ENCODE assay signal across 8 mouse cellular contexts in genomic region chr4:137993821-137994561, GRCm38 (mm10). TPM values are rescaled to one million over a fixed set of nuclear protein-coding genes. Genes with fewer than 3 reads are reported as not detected.
DNase-seq lines count a peak whose midpoint lies in the region; ATAC-seq and TF ChIP-seq lines count a peak whose summit lies in the region.

No protein-coding gene starts in this region.

- H3K9me3 ChIP-seq in liver, postnatal 0 days (ENCODE audit: low read length), result no peaks in the 10 kb centered on the region
- H3K9me3 ChIP-seq in neural tube, embryonic 11.5 days (ENCODE audit: control insufficient read depth, low read length), result no peaks in the 10 kb centered on the region

- H3K27ac ChIP-seq in liver, postnatal 0 days (ENCODE audit: low read depth), result peak overlapping the region; percentile 90
- H3K27ac ChIP-seq in neural tube, embryonic 11.5 days (ENCODE audit: low read depth, low read length), result peak overlapping the region; percentile 93
- peak overlapping the region; percentile 49 for H3K27ac ChIP-seq in thymus, adult 2 months (ENCODE audit: control insufficient read depth, insufficient read depth, low read length)

- no peak for TF ChIP-seq EP300 in liver, postnatal 0 days (IDR thresholded peaks at IDR 0.05; ENCODE audit: low read depth)

- H3K36me3 ChIP-seq in liver, postnatal 0 days (replicated peaks; ENCODE audit: insufficient read depth, low read length), result peaks cover 19% of the 10 kb centered on the region
- H3K36me3 ChIP-seq in neural tube, embryonic 11.5 days (ENCODE audit: control insufficient read depth, insufficient read depth, low read length), result peaks cover 4% of the 10 kb centered on the region; the same call in 1 of the 2 replicates
- H3K36me3 ChIP-seq in thymus, adult 2 months (ENCODE audit: control insufficient read depth, insufficient read depth, low read length), result peaks cover 11% of the 10 kb centered on the region

- H3K4me2 ChIP-seq in liver, postnatal 0 days (ENCODE audit: low read depth, low read length), result peak overlapping the region; percentile 80
- peak overlapping the region; percentile 51 for H3K4me2 ChIP-seq in neural tube, embryonic 11.5 days (ENCODE audit: low read depth)

- WGBS in liver, postnatal 0 days (ENCODE audit: insufficient replicate concordance), result under 1% methylated on average over 46 of the region's 60 CpGs
- WGBS in neural tube, embryonic 11.5 days, result under 1% methylated on average over 46 of the region's 60 CpGs
- WGBS in thymus, adult 2 months, result 1% methylated on average over 48 of the region's 60 CpGs

- peak; percentile 53 to 56 for DNase-seq in right cerebral cortex, postnatal 10 days (ENCODE audit: low spot score in 2 of 2)
- DNase-seq in right cerebral cortex, adult 18-20 months, result no peak
- peak; percentile 54 for DNase-seq in cerebellum, postnatal 36 days
- peak; percentile 57 for DNase-seq in kidney, adult 18-20 months
- peak; percentile 64 for DNase-seq in liver, postnatal 0 days
- DNase-seq in neural tube, embryonic 11.5 days (ENCODE audit: low spot score), result peak; percentile 38
- peak; percentile 48 for DNase-seq in thymus, adult 2 months

- H3K27me3 ChIP-seq in liver, postnatal 0 days (ENCODE audit: insufficient read depth, low read length), result peaks cover 7% of the 10 kb centered on the region; the same call in 1 of the 2 replicates
- H3K27me3 ChIP-seq in neural tube, embryonic 11.5 days (ENCODE audit: control insufficient read depth, insufficient read depth, low read length), result no peaks in the 10 kb centered on the region
- no peaks in the 10 kb centered on the region for H3K27me3 ChIP-seq in thymus, adult 2 months (ENCODE audit: control insufficient read depth, insufficient read depth, low read length)

- peaks cover 22% of the 10 kb centered on the region for H3K4me1 ChIP-seq in liver, postnatal 0 days (ENCODE audit: insufficient read depth)
- H3K4me1 ChIP-seq in neural tube, embryonic 11.5 days (ENCODE audit: control insufficient read depth, insufficient read depth, low read length), result peaks cover 16% of the 10 kb centered on the region
- H3K4me1 ChIP-seq in thymus, adult 2 months (replicated peaks; ENCODE audit: control insufficient read depth, insufficient read depth, low read length), result peaks cover 11% of the 10 kb centered on the region

- no peak for TF ChIP-seq CTCF in liver, postnatal 0 days (IDR thresholded peaks at IDR 0.05; ENCODE audit: low read depth)
- no peak for TF ChIP-seq CTCF in thymus, adult 2 months (IDR thresholded peaks at IDR 0.05; ENCODE audit: borderline replicate concordance, control insufficient read depth, extremely low read depth, insufficient read depth, low read length, poor library complexity)

- peak overlapping the region; percentile 84 for H3K4me3 ChIP-seq in liver, postnatal 0 days (ENCODE audit: low read depth, low read length)
- H3K4me3 ChIP-seq in neural tube, embryonic 11.5 days (ENCODE audit: low read depth, low read length), result peak overlapping the region; percentile 99
- peak overlapping the region; percentile 92 for H3K4me3 ChIP-seq in thymus, adult 2 months (ENCODE audit: control insufficient read depth, insufficient read depth, low read length)

- no peak for TF ChIP-seq POLR2A in thymus, adult 2 months (IDR thresholded peaks at IDR 0.05; ENCODE audit: control insufficient read depth, extremely low read depth, insufficient read depth, low read length, poor library complexity)

- 0 out of 2 replicates have a peak, but pooled peaks have one; percentile 10 for ATAC-seq in granulocyte monocyte progenitor cell, adult 5-6 weeks (replicated peaks; ENCODE audit: poor library complexity, severe bottlenecking)
- peak; percentile 14 for ATAC-seq in liver, postnatal 0 days
- no peak for ATAC-seq in neural tube, embryonic 11.5 days (ENCODE audit: insufficient read depth, low FRiP score, low TSS enrichment)

- peak overlapping the region; percentile 96 for H3K9ac ChIP-seq in liver, postnatal 0 days (replicated peaks)
- peak overlapping the region; percentile 98 for H3K9ac ChIP-seq in neural tube, embryonic 11.5 days (ENCODE audit: low read length)

RNA-seq across cellular contexts. Expression of gene Eif4g3, which starts 1.2 kb away (rescaled TPM):
- total RNA-seq in granulocyte monocyte progenitor cell, adult 5-6 weeks (2014; fragmentation: Nextera tagmentation), result 67.7 and 72.3 TPM in 2 replicates
- total RNA-seq in granulocyte monocyte progenitor cell, adult 5-6 weeks (2017), result 29.3 and 39.1 TPM in 2 replicates
- 5.8 and 5.9 TPM in 2 replicates for polyA plus RNA-seq in liver, postnatal 0 days (2015; fragmentation: Nextera tagmentation; extraction: Ambion mirVana)
- polyA plus RNA-seq in neural tube, embryonic 11.5 days (2014; fragmentation: Nextera tagmentation; extraction: Ambion mirVana), result 51.0 and 55.0 TPM in 2 replicates
- polyA plus RNA-seq in thymus, adult 2 months (2012; rRNA removed), result 72.1 TPM in 2 replicates
